ENCODE assay signal across 25 mouse cellular contexts in genomic region chr8:37134192-37134964, GRCm38 (mm10).
"Had no signal": no experiment of that assay in that cellular context is flagged by ENCODE, and none has a peak within 500 bp of the region (broad histone marks: within the 10 kb centered on the region; RNA-seq: fewer than 3 reads in every experiment).

No protein-coding gene starts in this region.

- H3K4me3 ChIP-seq: gastrocnemius, adult 2 months; heart, embryonic 10.5 days; heart, embryonic 12.5 days; hindbrain, embryonic 10.5 days; hindbrain, embryonic 12.5 days; intestine, embryonic 15.5 days; layer of hippocampus, adult 2 months; limb, embryonic 13.5 days; limb, embryonic 15.5 days; liver, embryonic 12.5 days had no signal

- H3K27ac ChIP-seq: gastrocnemius, adult 2 months; heart, embryonic 10.5 days; hindbrain, embryonic 10.5 days; hindbrain, embryonic 12.5 days; hindbrain, embryonic 14.5 days; intestine, embryonic 15.5 days; layer of hippocampus, adult 2 months; limb, embryonic 13.5 days; limb, embryonic 15.5 days; liver, embryonic 12.5 days; liver, embryonic 14.5 days had no signal

- H3K9ac ChIP-seq: heart, embryonic 12.5 days; hindbrain, embryonic 12.5 days; hindbrain, embryonic 14.5 days; intestine, embryonic 15.5 days; limb, embryonic 13.5 days; limb, embryonic 15.5 days; liver, embryonic 12.5 days; liver, embryonic 14.5 days had no signal

- H3K4me2 ChIP-seq: heart, embryonic 12.5 days; hindbrain, embryonic 12.5 days; hindbrain, embryonic 14.5 days; intestine, embryonic 15.5 days; limb, embryonic 13.5 days; limb, embryonic 15.5 days; liver, embryonic 12.5 days had no signal

- ATAC-seq: hindbrain, embryonic 16.5 days; inflammation-experienced regulatory T-cells, adult 6 months; intestine, embryonic 15.5 days; intestine, postnatal 0 days; liver, embryonic 12.5 days had no signal

- H3K36me3 ChIP-seq: heart, embryonic 10.5 days; heart, embryonic 12.5 days; hindbrain, embryonic 10.5 days; hindbrain, embryonic 12.5 days; intestine, embryonic 15.5 days; limb, embryonic 13.5 days; limb, embryonic 15.5 days; liver, embryonic 12.5 days had no signal

- H3K9me3 ChIP-seq: heart, embryonic 10.5 days; heart, embryonic 12.5 days; hindbrain, embryonic 10.5 days; hindbrain, embryonic 12.5 days; intestine, embryonic 15.5 days; limb, embryonic 13.5 days; limb, embryonic 15.5 days; liver, embryonic 12.5 days had no signal

- DNase-seq: gastrocnemius, adult 2 months; gastrocnemius, postnatal 10 days; gastrocnemius, postnatal 25 days; heart, adult 18-20 months; heart, postnatal 10 days; heart, postnatal 4 days; kidney, adult 2 months; kidney, adult 9 months; kidney, postnatal 4 days; left cerebral cortex, postnatal 4 days; lung, adult 18-20 months had no signal

- H3K27me3 ChIP-seq: heart, embryonic 12.5 days; hindbrain, embryonic 12.5 days; intestine, embryonic 15.5 days; limb, embryonic 15.5 days; liver, embryonic 12.5 days had no signal

- H3K4me1 ChIP-seq: heart, embryonic 10.5 days; heart, embryonic 12.5 days; hindbrain, embryonic 10.5 days; hindbrain, embryonic 12.5 days; intestine, embryonic 15.5 days; liver, embryonic 12.5 days had no signal
